Mouse (Mus musculus) adrenal gland (tissue): ENCODE results near the gene Kank1.

Experiments used
- intact Hi-C: fragments of 180-260 bp; cut with DNase I; formaldehyde crosslinking; loops from one replicate; pipeline ENCODE4 v1.15.1; 2025
- long read RNA-seq, 2 experiments: library from polyadenylated mRNA; unstranded; transcript quantifications; one replicate each; pipeline ENCODE4 v2.0.0; 2020; ENCODE audit warnings: borderline replicate concordance in 1 of 2; ENCODE audit not compliant: insufficient replicate concordance in 1 of 2

The Kank1 gene
- long read RNA-seq, experiment 1, partial matches to known transcripts: 2 of 3 reads
- long read RNA-seq, experiment 1, other reads (novel, unspliced or antisense): 1 of 3 reads
- long read RNA-seq, experiment 2: 0 reads

GRCm38 (mm10) chr19:25236596-25237491 lies at the start of gene Kank1:
TSS of gene Kank1 (plus strand) at chr19:25236975.
- intact Hi-C loops: loop anchor here (5.0 kb wide), 1 partner anchor 95 kb away; no protein-coding TSS in a partner anchor

DNA sequence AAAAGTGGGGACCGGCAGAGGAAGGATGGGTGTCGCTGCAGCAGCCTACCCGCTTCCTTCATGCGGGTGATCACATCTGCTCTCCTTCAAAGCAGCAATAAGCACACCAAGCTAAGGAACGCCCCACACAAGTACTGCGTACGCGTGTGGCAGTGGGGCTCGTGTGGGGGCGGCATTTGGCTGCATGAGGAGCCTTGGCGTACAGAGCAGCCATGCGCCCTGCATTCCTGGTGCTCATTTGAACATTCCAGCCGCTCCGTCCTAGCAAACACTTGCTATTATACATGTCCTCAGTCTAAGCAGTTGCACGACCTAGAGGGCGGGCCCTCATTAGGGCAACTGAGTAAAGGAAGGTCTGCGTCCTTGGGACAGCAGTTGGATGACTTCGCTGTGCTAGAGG lies 49.1 kb upstream of the Kank1 start:
- intact Hi-C loops: no loop called here

GRCm38 (mm10) chr19:25193751-25194150 lies 43.0 kb upstream of the Kank1 start:
- intact Hi-C loops: no loop called here

GRCm38 (mm10) chr19:25200081-25200860 lies 36.5 kb upstream of the Kank1 start:
- intact Hi-C loops: no loop called here

GRCm38 (mm10) chr19:25203077-25203476 lies 33.7 kb upstream of the Kank1 start:
- intact Hi-C loops: no loop called here

DNA sequence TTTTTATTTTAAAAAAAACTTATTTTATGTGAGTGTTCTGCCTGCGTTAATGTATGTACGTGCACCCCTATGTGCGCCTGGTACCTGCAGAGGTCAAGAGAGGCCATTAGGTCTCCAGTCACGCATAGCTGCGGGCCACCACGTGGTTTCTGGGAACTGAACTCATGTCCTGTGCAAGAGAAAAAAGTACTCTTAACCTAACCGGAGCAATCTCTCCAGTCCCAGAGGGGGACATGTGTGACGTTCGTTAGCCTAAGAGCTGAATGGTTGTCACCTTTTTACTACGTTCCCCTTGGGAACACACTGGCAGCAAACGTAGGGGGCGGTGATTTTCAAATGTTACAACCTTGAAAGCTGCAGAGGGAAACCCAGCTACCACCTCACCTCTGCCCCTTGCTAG lies 29.8 kb upstream of the Kank1 start:
- intact Hi-C loops: no loop called here

DNA sequence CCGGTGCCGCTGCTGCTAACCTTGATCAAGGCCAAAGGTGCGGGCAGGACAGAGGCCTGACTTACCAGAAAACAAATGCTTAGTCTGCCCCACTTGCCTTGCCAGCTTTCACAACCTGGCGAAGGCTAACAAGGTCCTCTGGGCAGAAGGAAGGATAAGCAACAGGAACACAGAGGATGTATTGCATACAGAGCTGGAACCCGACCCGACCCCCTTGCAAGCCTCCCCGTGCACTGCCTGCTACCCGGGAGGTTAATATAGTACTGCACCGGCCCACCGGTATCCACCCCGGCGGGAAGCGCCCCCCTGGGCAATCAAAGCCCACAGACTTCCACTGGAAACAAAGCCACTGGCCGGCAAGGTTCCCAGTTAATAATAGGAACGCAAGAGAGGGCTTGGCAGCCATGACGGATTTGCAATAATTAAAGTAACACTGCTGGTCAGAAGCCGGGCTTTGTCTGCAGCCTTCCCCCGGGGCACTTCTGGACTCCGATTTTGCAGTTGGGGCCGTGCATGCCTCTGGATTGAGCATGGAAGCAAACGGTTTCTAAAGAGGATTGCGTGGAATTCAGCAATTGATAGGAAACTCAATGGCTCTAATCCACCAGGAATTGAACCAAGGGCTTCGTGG lies 28.9 kb upstream of the Kank1 start:
- intact Hi-C loops: no loop called here

- intact Hi-C loops: no loop called here
Observed at GRCm38 (mm10) chr19:25208596-25209110, 28.1 kb upstream of the Kank1 start.

DNA sequence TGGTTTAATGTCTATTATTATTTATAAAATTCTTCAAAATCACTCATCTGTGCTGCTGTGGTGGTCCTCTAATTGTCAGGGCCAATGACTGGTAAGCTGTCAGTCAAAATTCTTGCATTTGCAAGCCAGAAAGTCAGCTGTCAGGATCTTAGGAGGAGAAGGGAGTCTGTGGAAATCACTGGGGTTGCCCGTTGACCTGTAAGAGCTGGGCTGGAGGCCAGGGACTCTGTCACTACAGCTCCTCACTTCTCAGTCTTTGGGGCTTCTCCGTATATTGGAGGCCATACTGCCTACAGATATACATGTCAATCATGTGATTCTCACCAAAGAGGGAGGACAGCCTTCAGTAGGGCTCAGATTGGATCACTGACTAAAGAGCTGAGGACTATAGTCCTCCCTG lies 16.2 kb upstream of the Kank1 start:
- intact Hi-C loops: no loop called here

GRCm38 (mm10) chr19:25221964-25222640 lies 14.7 kb upstream of the Kank1 start:
- intact Hi-C loops: no loop called here

DNA sequence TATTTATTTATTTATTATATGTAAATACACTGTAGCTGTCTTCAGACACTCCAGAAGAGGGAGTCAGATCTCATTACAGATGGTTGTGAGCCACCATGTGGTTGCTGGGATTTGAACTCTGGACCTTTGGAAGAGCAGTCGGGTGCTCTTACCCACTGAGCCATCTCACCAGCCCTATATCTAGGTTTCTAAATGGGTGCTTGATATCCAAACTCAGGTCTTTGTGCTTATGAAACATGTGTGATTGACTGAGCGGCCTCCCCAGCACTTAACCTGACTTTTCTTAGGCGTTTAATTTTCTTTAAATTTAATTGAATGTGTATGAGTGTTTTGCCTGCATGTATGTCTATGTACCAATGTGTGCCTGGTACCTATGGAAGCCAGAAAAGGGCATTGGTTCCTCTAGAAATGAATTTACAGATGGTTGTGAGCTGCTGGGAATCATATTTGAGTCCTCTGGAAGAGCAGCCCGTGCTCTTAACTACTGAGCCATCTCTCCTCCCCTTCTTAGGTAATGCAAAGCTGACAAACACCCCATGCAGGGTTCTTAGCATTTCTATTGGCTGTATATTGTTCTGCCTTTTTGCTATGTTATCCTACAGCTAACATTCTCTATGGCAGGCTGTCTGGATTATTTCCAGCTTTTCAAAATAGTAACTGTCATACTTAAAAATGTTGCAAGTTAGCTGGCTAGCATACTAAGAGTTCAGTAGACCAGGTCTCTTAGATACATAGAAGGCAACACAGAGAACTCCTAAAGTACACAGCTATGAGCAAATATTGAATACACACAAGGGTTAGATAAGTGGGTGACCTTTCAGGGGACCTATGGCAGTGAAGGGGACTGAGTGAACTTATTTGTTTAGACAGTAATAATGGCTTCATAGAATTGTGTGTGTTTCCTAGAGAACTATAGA lies 6.5 kb upstream of the Kank1 start:
- intact Hi-C loops: no loop called here

GRCm38 (mm10) chr19:25230975-25231334 lies 5.8 kb upstream of the Kank1 start:
- intact Hi-C loops: no loop called here

DNA sequence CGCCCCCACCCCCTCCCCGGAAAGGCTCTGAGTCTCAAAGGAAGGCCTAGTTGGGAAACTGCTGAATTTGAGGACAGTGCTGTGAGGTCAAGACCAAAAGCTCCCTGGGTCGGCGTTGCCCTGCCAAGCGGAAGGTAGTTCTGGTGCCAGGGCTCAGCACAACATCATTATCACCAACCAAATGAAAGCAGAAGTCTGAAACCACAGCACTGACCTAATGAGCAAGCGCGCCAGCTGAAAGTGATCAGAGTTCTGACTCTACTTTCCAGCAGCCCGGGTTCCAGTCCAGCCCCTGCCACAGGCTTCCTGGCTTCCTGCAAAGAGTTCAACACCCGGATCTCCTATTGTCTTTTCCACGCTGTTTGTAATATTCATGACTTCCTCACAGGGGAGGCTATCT lies 4.7 kb upstream of the Kank1 start:
- intact Hi-C loops: no loop called here

DNA sequence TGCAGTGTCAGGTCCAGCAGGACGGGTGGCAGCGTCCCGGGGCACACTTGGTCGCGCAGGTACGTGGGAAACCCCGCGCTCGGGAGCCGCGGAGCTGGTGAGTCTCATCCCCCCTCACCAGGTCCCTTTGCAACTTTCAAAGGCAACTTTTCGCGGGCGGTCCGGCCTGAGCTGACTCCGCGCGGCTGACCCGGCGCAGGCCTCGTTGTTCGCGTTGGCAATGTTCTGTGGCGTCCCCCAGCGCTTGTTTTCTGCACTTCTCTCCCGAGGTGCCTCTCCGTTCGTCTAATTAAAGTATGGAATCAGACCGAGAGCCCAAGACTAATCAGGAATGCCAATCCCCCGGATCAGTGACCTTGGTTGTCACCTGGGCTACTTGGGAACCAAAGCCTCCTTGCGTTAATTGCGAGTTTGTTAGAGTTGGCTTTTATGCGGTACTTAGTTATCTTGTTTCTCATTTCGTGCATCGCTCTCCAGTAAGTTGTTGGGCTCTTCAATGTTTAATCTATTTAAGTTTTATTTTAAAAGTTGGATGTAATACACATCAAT lies 791 bp downstream of the Kank1 start:
- intact Hi-C loops: loop anchor here (5.0 kb wide), 1 partner anchor 95 kb away; no protein-coding TSS in a partner anchor

- intact Hi-C loops: loop anchor here (5.0 kb wide), 1 partner anchor 96 kb away; no protein-coding TSS in a partner anchor
Observed at GRCm38 (mm10) chr19:25238121-25238520, 1.3 kb downstream of the Kank1 start.

DNA sequence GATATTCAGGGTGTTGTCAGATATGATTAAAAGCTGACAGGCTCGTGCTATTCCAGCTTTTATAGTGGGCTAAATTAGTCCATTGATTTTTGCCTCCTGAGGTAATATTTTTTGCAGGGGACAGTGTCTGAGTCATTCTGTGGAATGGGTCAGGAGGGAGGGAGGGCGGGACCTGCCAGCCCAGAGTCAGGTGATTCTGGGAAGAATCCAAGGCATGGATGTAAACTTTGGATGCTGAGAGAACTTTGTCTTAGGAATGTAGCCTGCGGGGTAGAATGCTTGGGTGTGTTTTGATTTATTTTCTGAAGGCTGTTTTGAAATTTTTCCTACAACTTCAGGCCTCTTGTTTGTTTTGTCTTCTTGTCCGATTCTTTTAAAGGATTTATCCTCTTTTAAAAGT lies 6.8 kb downstream of the Kank1 start:
- intact Hi-C loops: no loop called here

DNA sequence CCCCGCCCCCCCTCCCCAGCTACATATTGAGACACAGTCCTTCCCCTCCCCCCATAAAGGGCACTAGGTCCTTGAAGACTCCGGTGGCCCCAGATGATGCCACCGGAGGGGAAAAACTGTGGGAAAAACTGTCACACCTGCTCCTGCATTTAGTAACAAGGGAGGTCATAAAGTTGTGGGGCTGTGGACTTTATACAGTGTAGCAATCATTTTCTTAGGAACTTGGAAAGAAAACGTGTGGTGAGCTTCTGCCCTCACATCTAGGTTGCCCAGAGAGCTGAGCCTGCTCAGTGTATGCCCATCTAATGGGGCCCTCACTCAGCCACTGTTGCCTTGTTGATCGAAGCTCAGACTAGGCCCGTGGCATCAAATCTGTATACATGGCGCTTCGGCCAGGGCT lies 9.3 kb downstream of the Kank1 start:
- intact Hi-C loops: no loop called here

DNA sequence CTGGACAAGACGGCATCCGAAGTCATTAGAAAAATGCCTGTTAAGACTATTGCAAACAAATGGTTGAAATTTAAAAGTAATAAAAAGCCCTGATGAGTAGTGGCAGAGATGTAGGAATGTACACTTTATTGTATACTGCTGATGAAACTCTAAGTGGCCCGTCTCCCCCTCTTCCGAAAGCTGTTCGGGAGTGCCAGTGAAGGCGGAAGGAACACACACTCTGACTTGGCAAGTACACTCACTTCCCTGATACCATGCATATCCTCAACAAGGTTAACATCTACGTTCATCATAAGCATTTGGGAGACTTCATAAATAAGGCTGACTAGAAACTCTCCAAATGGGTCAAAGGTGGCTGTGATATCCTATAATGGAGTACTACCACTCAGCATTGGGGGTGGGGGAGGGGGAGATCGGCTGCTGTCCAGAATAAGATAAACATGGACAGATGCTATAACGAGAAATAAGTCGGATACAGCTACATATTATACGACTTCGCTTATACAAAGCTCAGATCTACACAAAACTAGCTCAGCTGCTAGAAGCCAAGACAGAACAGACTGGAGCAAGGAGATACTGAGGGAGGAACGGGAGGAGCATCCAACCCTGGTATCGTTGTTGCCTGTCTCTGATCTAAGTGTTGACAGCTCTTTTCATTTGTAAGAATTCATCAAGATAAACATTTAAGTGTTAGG lies 11.2 kb downstream of the Kank1 start:
- intact Hi-C loops: no loop called here

DNA sequence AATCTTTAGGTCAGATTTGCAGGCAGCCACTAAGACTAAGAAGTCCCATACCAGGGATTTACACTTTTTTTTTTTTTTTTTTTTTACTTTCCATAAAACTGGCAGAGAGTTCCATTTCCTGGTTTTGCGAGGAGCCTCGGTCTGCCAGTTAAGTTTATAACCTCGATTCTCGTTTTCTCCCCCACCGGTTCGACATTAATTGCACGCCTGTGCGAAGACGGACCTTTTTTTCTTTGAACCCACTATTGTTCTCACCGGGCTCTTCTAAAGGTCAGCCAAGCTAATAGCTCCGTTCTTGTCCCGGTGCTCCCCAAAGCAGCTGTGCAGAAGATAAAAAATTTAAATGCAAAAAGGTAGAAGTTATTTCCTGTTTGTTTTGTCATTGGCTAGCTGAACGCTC lies 12.5 kb downstream of the Kank1 start:
- intact Hi-C loops: no loop called here
